Mouse (Mus musculus) layer of hippocampus, postnatal 14 days (tissue): Measurements from ENCODE around the gene Tnk2. TPM values are rescaled to one million over a fixed set of nuclear protein-coding genes. Genes with fewer than 3 reads are reported as not detected.

Experiments used
- DNase-seq, 2 experiments: peaks; one replicate each; pipeline ENCODE4 v3.0.0; 2021 to 2022; ENCODE audit warnings: low spot score in 2 of 2, mixed read lengths in 1 of 2
- total RNA-seq, 2 experiments: library from RNA; stranded (reverse); gene quantifications; 2 replicates each; pipeline ENCODE4 v1.2.3; 2021

Gene Tnk2
- total RNA-seq, 2 experiments from 2014 or later = 120 to 124 TPM

GRCm38 (mm10) chr16:32709116-32709515, 65.4 kb downstream of the Tnk2 start:
- no peak for DNase-seq

- no peak for DNase-seq
These were observed 66.9 kb downstream of the Tnk2 start for GRCm38 (mm10) chr16:32710426-32711070.

- DNase-seq = no peak
These were observed 68.5 kb downstream of the Tnk2 start for GRCm38 (mm10) chr16:32712202-32712601.

GRCm38 (mm10) chr16:32713556-32713955, 69.9 kb downstream of the Tnk2 start:
- DNase-seq = no peak

- no peak for DNase-seq
These were observed 71.7 kb downstream of the Tnk2 start for GRCm38 (mm10) chr16:32715364-32715763.

- no peak for DNase-seq
These were observed 79.5 kb downstream of the Tnk2 start for GRCm38 (mm10) chr16:32723163-32723562.

GRCm38 (mm10) chr16:32723767-32724166, 80.1 kb downstream of the Tnk2 start:
- DNase-seq = no peak

- DNase-seq = no peak
These were observed 80.6 kb downstream of the Tnk2 start for GRCm38 (mm10) chr16:32724259-32724658.

GRCm38 (mm10) chr16:32726501-32726900, 82.8 kb downstream of the Tnk2 start:
- DNase-seq = no peak

GRCm38 (mm10) chr16:32728240-32728639, 84.6 kb downstream of the Tnk2 start:
- DNase-seq = no peak

GRCm38 (mm10) chr16:32728730-32729129, 85.1 kb downstream of the Tnk2 start:
- DNase-seq = no peak

Other genes starting within 250 kb of the Tnk2 start
- not detected for gene Tm4sf19, start 243.4 kb upstream of the Tnk2 start, total RNA-seq
- gene Tctex1d2, start 224.2 kb upstream of the Tnk2 start, total RNA-seq = 10 to 100 TPM; 11.8 to 14.0 TPM
- 10 to 100 TPM; 43.6 to 46.5 TPM for gene Pcyt1a, start 213.0 kb upstream of the Tnk2 start, total RNA-seq
- gene Slc51a, start 156.0 kb upstream of the Tnk2 start, total RNA-seq = not detected
- gene Zdhhc19, start 147.6 kb upstream of the Tnk2 start, total RNA-seq = not detected
- gene Tfrc, start 35.0 kb upstream of the Tnk2 start, total RNA-seq = 100 to 1,000 TPM in 1 of 2 experiments, 10 to 100 TPM in 1; 83.5 to 111 TPM
- gene Muc4, start 92.0 kb downstream of the Tnk2 start, total RNA-seq = not detected
- gene Muc20, start 153.6 kb downstream of the Tnk2 start, total RNA-seq = not detected
- gene Smbd1, start 166.6 kb downstream of the Tnk2 start, total RNA-seq = not detected
- gene Fyttd1, start 233.6 kb downstream of the Tnk2 start, total RNA-seq = 100 to 1,000 TPM; 111 to 121 TPM
- gene Rubcn, start 233.9 kb downstream of the Tnk2 start, total RNA-seq = 10 to 100 TPM; 54.4 to 58.6 TPM